Mouse (Mus musculus): ENCODE results near the gene Pin1rt1. TPM values are rescaled to one million over a fixed set of nuclear protein-coding genes. Genes with fewer than 3 reads are reported as not detected.
A peak's percentile ranks its signal among the peaks of the same experiment; 100 is the strongest.

Gene Pin1rt1
- not detected for total RNA-seq (2021)
- long read RNA-seq, experiment 1 = 0 reads
- long read RNA-seq, experiment 2 = 0 reads

GRCm38 (mm10) chr2:104716279-104716678 is at the start of gene Pin1rt1:
TSS of gene Pin1rt1 (minus strand) at chr2:104716379.
- DNase-seq = no peak

GRCm38 (mm10) chr2:104764018-104764417 is 47.8 kb upstream of the Pin1rt1 start:
- DNase-seq = no peak

- no peak for DNase-seq
Measured at GRCm38 (mm10) chr2:104763134-104763703, 47.0 kb upstream of the Pin1rt1 start.

GRCm38 (mm10) chr2:104750611-104751010 is 34.4 kb upstream of the Pin1rt1 start:
- DNase-seq = peak in 1 of 2 experiments; percentile 43

- no peak for DNase-seq
Measured at GRCm38 (mm10) chr2:104748652-104749183, 32.5 kb upstream of the Pin1rt1 start.

GRCm38 (mm10) chr2:104746251-104746650 is 30.1 kb upstream of the Pin1rt1 start:
- peak in 1 of 2 experiments; percentile 13 for DNase-seq

- DNase-seq = no peak
Measured at GRCm38 (mm10) chr2:104743971-104744370, 27.8 kb upstream of the Pin1rt1 start.

- DNase-seq = peak in 1 of 2 experiments; percentile 13
Measured at GRCm38 (mm10) chr2:104743160-104743559, 27.0 kb upstream of the Pin1rt1 start.

GRCm38 (mm10) chr2:104742741-104743064 is 26.5 kb upstream of the Pin1rt1 start, which contains the start of gene Depdc7:
TSS of gene Depdc7 (minus strand) at chr2:104742878.
- peak; percentile 95 to 96 for DNase-seq

GRCm38 (mm10) chr2:104741896-104742740 is 25.9 kb upstream of the Pin1rt1 start:
- DNase-seq = no peak

- DNase-seq = no peak
Measured at GRCm38 (mm10) chr2:104741015-104741758, 25.0 kb upstream of the Pin1rt1 start.

- no peak for DNase-seq
Measured at GRCm38 (mm10) chr2:104740248-104740949, 24.2 kb upstream of the Pin1rt1 start.

GRCm38 (mm10) chr2:104739691-104740090 is 23.5 kb upstream of the Pin1rt1 start:
- DNase-seq = no peak

- DNase-seq = peak; percentile 24 to 51
Measured at GRCm38 (mm10) chr2:104736241-104736640, 20.1 kb upstream of the Pin1rt1 start.

- peak in 1 of 2 experiments; percentile 26 for DNase-seq
Measured at GRCm38 (mm10) chr2:104732562-104733256, 16.5 kb upstream of the Pin1rt1 start.

- no peak for DNase-seq
Measured at GRCm38 (mm10) chr2:104732033-104732444, 15.9 kb upstream of the Pin1rt1 start.

- DNase-seq = no peak
Measured at GRCm38 (mm10) chr2:104727369-104727768, 11.2 kb upstream of the Pin1rt1 start.

- no peak for DNase-seq
Measured at GRCm38 (mm10) chr2:104722021-104722420, 5.8 kb upstream of the Pin1rt1 start.

GRCm38 (mm10) chr2:104717827-104718226 is 1.6 kb upstream of the Pin1rt1 start:
- DNase-seq = no peak

GRCm38 (mm10) chr2:104717231-104717735 is 1.1 kb upstream of the Pin1rt1 start:
- DNase-seq = no peak

GRCm38 (mm10) chr2:104714254-104714691 is 1.9 kb downstream of the Pin1rt1 start:
- no peak for DNase-seq

Measured in adrenal gland, postnatal 36 days (tissue).